Comparison of ENCODE assay signal across 8 mouse cellular contexts in genomic region chr7:34265876-34266346, GRCm38 (mm10). TPM values are rescaled to one million over a fixed set of nuclear protein-coding genes. Genes with fewer than 3 reads are reported as not detected.
A peak's percentile ranks its signal among the peaks of the same experiment; 100 is the strongest.
DNase-seq lines count a peak whose midpoint lies in the region; ATAC-seq and TF ChIP-seq lines count a peak whose summit lies in the region.

No protein-coding gene starts in this region.

- peaks cover 55% of the 10 kb centered on the region for H3K36me3 ChIP-seq in heart, adult 2 months (ENCODE audit: control insufficient read depth, insufficient read depth, low read length)
- H3K36me3 ChIP-seq in liver, embryonic 15.5 days (replicated peaks): peaks cover 26% of the 10 kb centered on the region

- no peak for TF ChIP-seq POLR2A in heart, adult 2 months (IDR thresholded peaks at IDR 0.05; ENCODE audit: insufficient read depth, low read depth, low read length)

- intact Hi-C loops in heart, adult 2 months (cut with DNase I): loop anchor here (1.0 to 10.0 kb wide), 4 partner anchors 47 to 389 kb away; partner anchors contain the start of genes 4931406P16Rik and Kctd15

- H3K4me3 ChIP-seq in heart, adult 2 months: no peak overlapping the region
- no peak overlapping the region for H3K4me3 ChIP-seq in liver, embryonic 15.5 days (replicated peaks)

- H3K27ac ChIP-seq in heart, adult 2 months: peak overlapping the region; percentile 68
- no peak overlapping the region for H3K27ac ChIP-seq in liver, embryonic 15.5 days (replicated peaks)

- ATAC-seq in liver, embryonic 15.5 days (ENCODE audit: insufficient read depth): peak; percentile 56; the same call in 1 of the 2 replicates

- DNase-seq in 416B (ENCODE audit: low read depth) (peak; percentile 91), ZHBTc4 (ENCODE audit: low read depth, low spot score) (peak; percentile 32)
- peak; percentile 65 to 77 for DNase-seq in cerebellum, postnatal 36 days
- DNase-seq in heart, adult 2 months: peak; percentile 61 to 68
- DNase-seq in kidney, postnatal 10 days: peak; percentile 80
- peak; percentile 66 for DNase-seq in retina, postnatal 1 day
- peak; percentile 46 for DNase-seq in urinary bladder, postnatal 25 days (ENCODE audit: low spot score)

- WGBS in heart, adult 2 months: 8% methylated on average over 5 of the region's 5 CpGs
- 37% methylated on average over 5 of the region's 5 CpGs for WGBS in liver, embryonic 15.5 days (ENCODE audit: insufficient replicate concordance)

- H3K4me2 ChIP-seq in liver, embryonic 15.5 days: no peak overlapping the region

- peaks cover 7% of the 10 kb centered on the region; the same call in 1 of the 2 replicates for H3K79me2 ChIP-seq in heart, adult 2 months (replicated peaks; ENCODE audit: control insufficient read depth, insufficient read depth, low read length)

- TF ChIP-seq EP300 in heart, adult 2 months (IDR thresholded peaks at IDR 0.05; ENCODE audit: insufficient read depth, low read depth, low read length): peak; percentile 71

- peak; percentile 86 for TF ChIP-seq CTCF in heart, adult 2 months (IDR thresholded peaks at IDR 0.05)

- H3K27me3 ChIP-seq in heart, adult 2 months (ENCODE audit: control insufficient read depth, insufficient read depth, low read length): no peaks in the 10 kb centered on the region
- no peaks in the 10 kb centered on the region for H3K27me3 ChIP-seq in liver, embryonic 15.5 days

- H3K9me3 ChIP-seq in liver, embryonic 15.5 days (replicated peaks): no peaks in the 10 kb centered on the region

- peaks cover 26% of the 10 kb centered on the region for H3K4me1 ChIP-seq in heart, adult 2 months (ENCODE audit: control insufficient read depth, insufficient read depth, low read length)
- H3K4me1 ChIP-seq in liver, embryonic 15.5 days (replicated peaks): peaks cover 19% of the 10 kb centered on the region

- H3K9ac ChIP-seq in heart, adult 2 months (ENCODE audit: low read depth, low read length): peak overlapping the region; percentile 61
- no peak overlapping the region for H3K9ac ChIP-seq in liver, embryonic 15.5 days

RNA-seq across cellular contexts. Expression of gene Gm6096, which starts 15.1 kb away (rescaled TPM):
- not detected for total RNA-seq in heart, adult 2 months (2021)
- not detected in 2 replicates for polyA plus RNA-seq in heart, adult 2 months (2012; rRNA removed)
- polyA plus RNA-seq in liver, embryonic 15.5 days (2015; fragmentation: Nextera tagmentation; extraction: Ambion mirVana): not detected in 2 replicates

RNA-seq across cellular contexts. Expression of gene Gpi1, which starts 35.8 kb away (rescaled TPM):
- total RNA-seq in heart, adult 2 months (2021): 100 to 1,000 TPM; 480 to 591 TPM
- polyA plus RNA-seq in heart, adult 2 months (2012; rRNA removed): 442 and 488 TPM in 2 replicates
- 149 and 159 TPM in 2 replicates for polyA plus RNA-seq in liver, embryonic 15.5 days (2015; fragmentation: Nextera tagmentation; extraction: Ambion mirVana)

RNA-seq across cellular contexts. Expression of gene 4931406P16Rik, which starts 47.4 kb away (rescaled TPM):
- 10 to 100 TPM; 40.7 to 44.1 TPM for total RNA-seq in heart, adult 2 months (2021)
- 24.9 and 32.5 TPM in 2 replicates for polyA plus RNA-seq in heart, adult 2 months (2012; rRNA removed)
- polyA plus RNA-seq in liver, embryonic 15.5 days (2015; fragmentation: Nextera tagmentation; extraction: Ambion mirVana): 12.9 and 14.4 TPM in 2 replicates

Comparison
In these comparisons a context has a peak if more than half of its experiments do, and no peak if none do; other contexts are left out.
1. DNase-seq: peak in every context shown above with its lines; median percentile 91 in 416B; 80 in kidney, postnatal 10 days; 71 in cerebellum, postnatal 36 days; 66 in retina, postnatal 1 day; 64 in heart, adult 2 months; 46 in urinary bladder, postnatal 25 days; 32 in ZHBTc4.